Mouse (Mus musculus) neural tube, embryonic 15.5 days (tissue): ENCODE results near the gene Adm. TPM values are rescaled to one million over a fixed set of nuclear protein-coding genes. Genes with fewer than 3 reads are reported as not detected.
"Not testable (repeated sequence)": the region's sequence is repeated elsewhere in the genome, so short reads cannot be mapped to it uniquely, and the experiment has no call there.

Experiments
- ATAC-seq: fragments of 200-750 bp; cut with Nextera tagmentation; 2 replicates; pipeline ENCODE4 v1.8.0; 2017; ENCODE audit warnings: mild to moderate bottlenecking, moderate TSS enrichment, moderate library complexity; ENCODE audit not compliant: low FRiP score
- H3K27ac ChIP-seq: fragments of 300-500 bp; sonication (generic); replicated peaks from 2 replicates; pipeline ENCODE4 v1.5.1; 2015; ENCODE audit warnings: mild to moderate bottlenecking, inconsistent platforms
- H3K27me3 ChIP-seq: fragments of 300-500 bp; sonication (generic); replicated peaks from 2 replicates; pipeline ENCODE4 v1.6.1; 2015; ENCODE audit warnings: inconsistent platforms
- H3K36me3 ChIP-seq: fragments of 300-500 bp; sonication (generic); 2 replicates; pipeline ENCODE4 v1.6.1; 2015; ENCODE audit warnings: inconsistent platforms
- H3K4me1 ChIP-seq: fragments of 300-500 bp; sonication (generic); 2 replicates; pipeline ENCODE4 v1.6.1; 2015; ENCODE audit warnings: inconsistent platforms
- H3K4me2 ChIP-seq: fragments of 300-500 bp; sonication (generic); 2 replicates; pipeline ENCODE4 v1.6.1; 2015; ENCODE audit warnings: inconsistent platforms, mild to moderate bottlenecking, moderate library complexity
- H3K4me3 ChIP-seq: fragments of 300-500 bp; sonication (generic); replicated peaks from 2 replicates; pipeline ENCODE4 v1.5.1; 2015; ENCODE audit warnings: mild to moderate bottlenecking, inconsistent platforms
- H3K9ac ChIP-seq: fragments of 300-500 bp; sonication (generic); replicated peaks from 2 replicates; pipeline ENCODE4 v1.6.1; 2015; ENCODE audit warnings: mild to moderate bottlenecking, inconsistent platforms
- H3K9me3 ChIP-seq: fragments of 300-500 bp; sonication (generic); replicated peaks from 2 replicates; pipeline ENCODE4 v1.6.1; 2016; ENCODE audit warnings: inconsistent platforms
- WGBS: fragments of 180-500 bp; shearing (Covaris S2); methylation state at CpG from one replicate; pipeline ENCODE4 v1.1.7; 2015; ENCODE audit warnings: mixed read lengths; 5-methylcytosine and 5-hydroxymethylcytosine counted together
- polyA plus RNA-seq: library from polyadenylated mRNA; unstranded; fragments of >200 nt; fragmentation: Nextera tagmentation; extraction: Ambion mirVana; gene quantifications from 2 replicates; pipeline ENCODE4 v1.2.1, GENCODE M21; 2015

The Adm gene
- polyA plus RNA-seq = 4.3 and 6.8 TPM in 2 replicates

- Histone ChIP-seq H3K36me3 (no peaks in the 10 kb centered on the region), H3K27me3 (peaks cover 68% of the 10 kb centered on the region), H3K9me3 (no peaks in the 10 kb centered on the region), H3K4me1 (peaks cover 47% of the 10 kb centered on the region), H3K4me3 (peak within 1 kb of the TSS; percentile 39), H3K27ac (no peak within 1 kb of the TSS), H3K4me2 (peak within 1 kb of the TSS; percentile 78), H3K9ac (peak within 1 kb of the TSS; percentile 40)
- no peak for ATAC-seq
- WGBS = 1% methylated on average over 30 of the region's 30 CpGs
Observed at GRCm38 (mm10) chr7:110627486-110628272, at the start of gene Adm. TSS of gene Adm (plus strand) at chr7:110627661.

DNA sequence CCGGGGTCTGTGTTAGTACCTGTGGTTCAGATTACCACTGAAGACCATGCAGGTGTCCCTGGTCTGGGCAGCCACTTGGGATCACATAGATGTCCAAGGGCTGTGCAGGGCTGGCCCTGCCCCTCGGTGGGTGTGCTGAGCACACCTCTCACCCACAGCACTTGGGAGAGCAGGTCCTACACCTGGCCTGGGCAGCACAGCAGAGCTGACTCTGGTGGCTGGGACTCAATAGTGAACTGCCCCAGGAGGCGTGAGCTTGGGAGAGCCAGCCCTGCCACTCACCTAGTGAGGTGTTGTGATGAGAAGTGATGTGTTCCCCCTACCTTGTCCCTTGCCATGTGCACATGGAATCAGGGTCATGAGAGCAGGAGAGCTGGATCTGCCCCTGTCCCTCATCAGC, 43.8 kb upstream of the Adm start:
- Histone ChIP-seq H3K9ac (no peak overlapping the region), H3K4me2 (no peak overlapping the region), H3K4me3 (no peak overlapping the region), H3K4me1 (peaks cover 7% of the 10 kb centered on the region; the same call in 1 of the 2 replicates), H3K27me3 (no peaks in the 10 kb centered on the region), H3K9me3 (no peaks in the 10 kb centered on the region), H3K27ac (no peak overlapping the region), H3K36me3 (no peaks in the 10 kb centered on the region)
- ATAC-seq = no peak
- 96% methylated on average over 3 of the region's 3 CpGs for WGBS

GRCm38 (mm10) chr7:110584159-110584558, 43.3 kb upstream of the Adm start:
- Histone ChIP-seq H3K9ac (no peak overlapping the region), H3K36me3 (no peaks in the 10 kb centered on the region), H3K4me1 (peaks cover 7% of the 10 kb centered on the region; the same call in 1 of the 2 replicates), H3K9me3 (no peaks in the 10 kb centered on the region), H3K27ac (no peak overlapping the region), H3K27me3 (no peaks in the 10 kb centered on the region), H3K4me2 (no peak overlapping the region), H3K4me3 (no peak overlapping the region)
- peak; percentile 55; the same call in 1 of the 2 replicates for ATAC-seq
- 93% methylated on average over 2 of the region's 2 CpGs for WGBS

GRCm38 (mm10) chr7:110585250-110585649, 42.2 kb upstream of the Adm start:
- no peak for ATAC-seq
- WGBS = 73% methylated on average over 2 of the region's 2 CpGs
- Histone ChIP-seq H3K27ac (no peak overlapping the region), H3K4me1 (peaks cover 7% of the 10 kb centered on the region; the same call in 1 of the 2 replicates), H3K9me3 (no peaks in the 10 kb centered on the region), H3K4me2 (no peak overlapping the region), H3K27me3 (no peaks in the 10 kb centered on the region), H3K4me3 (no peak overlapping the region), H3K36me3 (no peaks in the 10 kb centered on the region), H3K9ac (no peak overlapping the region)

GRCm38 (mm10) chr7:110587721-110588120, 39.7 kb upstream of the Adm start:
- Histone ChIP-seq H3K4me3 (no peak overlapping the region), H3K27ac (no peak overlapping the region), H3K9me3 (no peaks in the 10 kb centered on the region), H3K4me1 (peaks cover 7% of the 10 kb centered on the region; the same call in 1 of the 2 replicates), H3K27me3 (no peaks in the 10 kb centered on the region), H3K9ac (no peak overlapping the region), H3K36me3 (no peaks in the 10 kb centered on the region), H3K4me2 (no peak overlapping the region)
- 89% methylated on average over 1 of the region's 1 CpGs for WGBS
- no peak for ATAC-seq

GRCm38 (mm10) chr7:110593991-110594390, 33.5 kb upstream of the Adm start:
- 94% methylated on average over 3 of the region's 3 CpGs for WGBS
- H3K4me2 ChIP-seq = not testable (repeated sequence)

DNA sequence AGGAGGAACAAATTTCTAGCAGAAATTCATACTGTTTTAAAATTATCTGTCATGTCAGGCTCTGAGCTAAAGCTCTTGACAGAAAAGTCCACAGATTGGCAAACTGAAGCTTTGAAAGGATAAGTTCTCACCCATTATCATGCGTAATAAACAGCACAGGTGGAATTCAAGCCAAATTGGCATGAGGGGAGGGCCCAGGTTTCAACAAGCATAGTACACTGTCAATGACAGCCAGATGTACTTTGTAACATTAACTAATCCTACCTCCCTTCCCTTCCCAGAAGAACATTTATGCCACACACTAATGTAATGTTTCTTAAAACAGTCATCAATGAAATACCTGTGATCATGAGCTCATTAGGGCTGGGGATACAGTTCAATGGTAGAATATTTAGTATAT, 30.3 kb upstream of the Adm start:
- Histone ChIP-seq H3K36me3 (peaks cover 7% of the 10 kb centered on the region; the same call in 1 of the 2 replicates), H3K27me3 (no peaks in the 10 kb centered on the region), H3K9ac (no peak overlapping the region), H3K27ac (no peak overlapping the region), H3K4me1 (no peaks in the 10 kb centered on the region), H3K4me2 (no peak overlapping the region), H3K4me3 (no peak overlapping the region), H3K9me3 (no peaks in the 10 kb centered on the region)
- 95% methylated on average over 1 of the region's 1 CpGs for WGBS
- no peak for ATAC-seq

More at GRCm38 (mm10) chr7:110593991-110594390, 33.5 kb upstream of the Adm start:
- not testable (repeated sequence) for H3K27me3 ChIP-seq, H3K27ac ChIP-seq, H3K36me3 ChIP-seq, H3K9ac ChIP-seq, H3K4me1 ChIP-seq, H3K4me3 ChIP-seq, ATAC-seq, H3K9me3 ChIP-seq

GRCm38 (mm10) chr7:110605476-110605875, 22.0 kb upstream of the Adm start:
- no peak for ATAC-seq
- Histone ChIP-seq H3K4me1 (no peaks in the 10 kb centered on the region), H3K27ac (no peak overlapping the region), H3K4me2 (no peak overlapping the region), H3K9ac (no peak overlapping the region), H3K9me3 (no peaks in the 10 kb centered on the region), H3K4me3 (no peak overlapping the region), H3K36me3 (no peaks in the 10 kb centered on the region), H3K27me3 (no peaks in the 10 kb centered on the region)
- 73% methylated on average over 4 of the region's 4 CpGs for WGBS

GRCm38 (mm10) chr7:110606906-110607305, 20.6 kb upstream of the Adm start:
- no peak for ATAC-seq
- Histone ChIP-seq H3K36me3 (no peaks in the 10 kb centered on the region), H3K4me3 (no peak overlapping the region), H3K27me3 (no peaks in the 10 kb centered on the region), H3K4me2 (no peak overlapping the region), H3K4me1 (peaks cover 5% of the 10 kb centered on the region), H3K9ac (no peak overlapping the region), H3K9me3 (no peaks in the 10 kb centered on the region), H3K27ac (no peak overlapping the region)
- 86% methylated on average over 1 of the region's 1 CpGs for WGBS

DNA sequence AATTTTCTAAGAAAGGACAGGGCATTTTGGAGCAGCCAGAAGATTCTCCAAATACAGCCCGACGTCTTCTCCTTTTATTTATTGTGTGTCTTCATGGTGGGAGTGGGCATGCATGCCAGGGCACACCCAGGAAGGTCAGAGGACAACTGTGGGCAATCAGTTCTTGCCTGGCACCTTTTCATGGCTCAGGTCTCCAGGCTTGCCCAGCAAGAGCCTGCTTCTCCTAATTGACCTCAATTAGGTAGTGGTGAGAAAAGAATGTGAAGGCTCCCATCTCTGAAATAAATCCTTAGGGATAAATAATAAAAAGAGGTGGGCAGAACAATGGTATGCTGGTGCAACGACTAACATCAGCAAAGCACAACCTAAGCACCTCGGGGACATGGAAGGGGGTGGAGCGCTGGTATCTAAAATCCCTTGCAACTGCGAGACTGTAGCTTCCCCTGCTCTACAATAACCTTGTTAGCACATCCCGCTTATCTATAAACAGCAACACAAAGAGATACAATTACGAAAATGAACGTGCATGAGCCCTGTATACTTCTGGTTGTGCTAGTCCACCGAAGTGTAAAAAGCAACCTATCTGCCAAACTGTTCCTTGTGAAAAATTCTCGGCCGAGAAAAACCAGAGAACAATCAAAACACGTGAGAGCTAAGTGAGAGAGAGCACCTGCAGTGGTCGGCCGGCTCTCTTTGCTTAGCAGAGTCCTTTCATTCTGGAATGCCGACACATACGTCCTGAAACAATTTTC, 13.9 kb upstream of the Adm start:
- Histone ChIP-seq H3K9me3 (no peaks in the 10 kb centered on the region), H3K27ac (peak overlapping the region; percentile 99), H3K4me1 (peaks cover 31% of the 10 kb centered on the region), H3K36me3 (no peaks in the 10 kb centered on the region), H3K4me3 (peak overlapping the region; percentile 93), H3K9ac (peak overlapping the region; percentile 96), H3K4me2 (peak overlapping the region; percentile 92), H3K27me3 (0 out of 2 replicates have a peak, but pooled peaks cover 2% of the 10 kb centered on the region)
- whole genome bisulfite sequencing = 2% methylated on average over 17 of the region's 17 CpGs
- peak; percentile 27; the same call in 1 of the 2 replicates for ATAC-seq

- H3K4me1 ChIP-seq = peaks cover 31% of the 10 kb centered on the region
- peak within 1 kb of the TSS; percentile 99 for H3K27ac ChIP-seq
- ATAC-seq = peak; percentile 90
- peak within 1 kb of the TSS; percentile 93 for H3K4me3 ChIP-seq
- H3K9ac ChIP-seq = peak within 1 kb of the TSS; percentile 96
- no peaks in the 10 kb centered on the region for H3K9me3 ChIP-seq
- WGBS = under 1% methylated on average over 86 of the region's 127 CpGs
- no peaks in the 10 kb centered on the region for H3K36me3 ChIP-seq
- 0 out of 2 replicates have a peak, but pooled peaks cover 2% of the 10 kb centered on the region for H3K27me3 ChIP-seq
- H3K4me2 ChIP-seq = peak within 1 kb of the TSS; percentile 92
Observed at GRCm38 (mm10) chr7:110614133-110615063, 13.1 kb upstream of the Adm start, which contains the start of gene Sbf2. TSS of gene Sbf2 (minus strand) at chr7:110614922.
